Mouse (Mus musculus) cortical plate, adult 2 months (tissue): ENCODE results near the gene Zfp981.
"Not testable (repeated sequence)": the region's sequence is repeated elsewhere in the genome, so short reads cannot be mapped to it uniquely, and the experiment has no call there.

ENCODE experiments used
- CTCF ChIP-seq: fragments of 200-500 bp; IDR thresholded peaks from 2 replicates; pipeline ENCODE4 v1.5.1; 2011; ENCODE audit warnings: mild to moderate bottlenecking, control low read depth, low read length; ENCODE audit not compliant: insufficient read depth; ENCODE audit errors: extremely low read depth
- POLR2A ChIP-seq: fragments of 200-500 bp; IDR thresholded peaks from 2 replicates; pipeline ENCODE4 v1.6.1; 2011; ENCODE audit warnings: mild to moderate bottlenecking, low read length, control low read depth; ENCODE audit not compliant: insufficient read depth; ENCODE audit errors: extremely low read depth

GRCm38 (mm10) chr4:146493319-146493907 lies 8.4 kb upstream of the Zfp981 start:
- TF ChIP-seq CTCF, POLR2A: not testable (repeated sequence)
